Mouse (Mus musculus): ENCODE measurements around the gene Lyst.

- TF ChIP-seq CTCF (IDR thresholded peaks at IDR 0.05; ENCODE audit: low read depth, low read length), result no peak
- TF ChIP-seq POLR2A (IDR thresholded peaks at IDR 0.05; ENCODE audit: extremely low read depth, insufficient read depth, low read length), result no peak
Measured at GRCm38 (mm10) chr13:13671585-13672328, 81.6 kb downstream of the Lyst start.
